Mouse (Mus musculus): Measurements from ENCODE around the gene Zfp277. TPM values are rescaled to one million over a fixed set of nuclear protein-coding genes. Genes with fewer than 3 reads are reported as not detected.

Zfp277 gene
- polyA plus RNA-seq, 1 experiment from 2014 or later = 30.3 TPM

DNA sequence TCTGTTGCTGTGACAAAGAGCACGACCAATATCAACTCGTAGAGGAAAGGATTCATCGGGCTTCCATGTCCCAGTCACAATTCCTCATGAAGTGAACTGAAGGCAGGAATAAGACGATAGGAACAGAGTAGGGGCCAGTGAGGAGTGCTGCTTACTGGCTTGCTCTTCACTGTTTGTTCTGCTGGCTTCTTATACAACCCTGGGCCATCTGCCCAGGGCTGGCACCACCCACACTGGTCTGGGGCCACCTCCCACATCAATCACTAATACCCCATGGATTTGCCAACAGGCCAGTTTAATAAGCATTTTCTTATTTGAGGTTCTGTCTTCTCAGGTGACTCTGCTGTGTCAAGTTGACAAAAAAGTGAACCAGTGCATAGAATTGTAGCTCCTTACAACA, 60.4 kb downstream of the Zfp277 start:
- Histone ChIP-seq H3K9ac (replicated peaks) (no peak overlapping the region), H3K27me3 (no peaks in the 10 kb centered on the region), H3K4me1 (no peaks in the 10 kb centered on the region), H3K27ac (replicated peaks) (no peak overlapping the region), H3K4me3 (no peak overlapping the region), H3K36me3 (no peaks in the 10 kb centered on the region), H3K4me2 (replicated peaks) (no peak overlapping the region), H3K9me3 (no peaks in the 10 kb centered on the region)
- no peak for ATAC-seq (ENCODE audit: low FRiP score, low read depth)
- WGBS = 88% methylated on average over 4 of the region's 4 CpGs

- no peak for ATAC-seq (ENCODE audit: low FRiP score, low read depth)
- WGBS = 87% methylated on average over 6 of the region's 6 CpGs
- no peak overlapping the region for H3K4me3 ChIP-seq
- no peaks in the 10 kb centered on the region for H3K9me3 ChIP-seq
- no peaks in the 10 kb centered on the region for H3K4me1 ChIP-seq
- H3K27ac ChIP-seq (replicated peaks) = no peak overlapping the region
- no peaks in the 10 kb centered on the region for H3K36me3 ChIP-seq
- H3K27me3 ChIP-seq = no peaks in the 10 kb centered on the region
- H3K4me2 ChIP-seq (replicated peaks) = no peak overlapping the region
- H3K9ac ChIP-seq (replicated peaks) = no peak overlapping the region
Observed at GRCm38 (mm10) chr12:40383718-40384117, 62.0 kb downstream of the Zfp277 start.

- no peak for ATAC-seq (ENCODE audit: low FRiP score, low read depth)
- Histone ChIP-seq H3K4me3 (no peak overlapping the region), H3K4me1 (no peaks in the 10 kb centered on the region), H3K27ac (replicated peaks) (no peak overlapping the region), H3K36me3 (no peaks in the 10 kb centered on the region), H3K9me3 (no peaks in the 10 kb centered on the region), H3K4me2 (replicated peaks) (no peak overlapping the region), H3K27me3 (no peaks in the 10 kb centered on the region), H3K9ac (replicated peaks) (no peak overlapping the region)
- 90% methylated on average over 5 of the region's 5 CpGs for WGBS
Observed at GRCm38 (mm10) chr12:40382539-40382938, 63.2 kb downstream of the Zfp277 start.

DNA sequence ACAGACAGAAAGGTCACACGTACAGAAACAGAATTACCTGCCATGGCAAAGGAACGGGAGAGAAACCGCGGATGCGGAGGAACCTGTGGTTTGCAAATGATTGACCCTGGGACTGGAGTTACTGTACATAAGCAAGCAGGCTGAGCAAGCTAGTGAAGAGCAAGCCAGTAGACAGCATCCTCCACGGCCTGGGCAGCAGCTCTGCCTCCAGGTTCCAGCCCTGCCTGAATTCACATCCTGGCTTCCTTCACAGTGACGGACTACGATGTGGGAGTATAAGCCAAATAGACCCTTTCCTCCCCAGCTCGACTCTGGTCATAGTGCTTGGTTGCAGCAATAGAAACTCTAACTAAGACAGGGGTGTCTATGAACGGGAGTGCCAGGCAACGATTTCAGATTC, 63.9 kb downstream of the Zfp277 start:
- WGBS = 95% methylated on average over 11 of the region's 11 CpGs
- no peaks in the 10 kb centered on the region for H3K36me3 ChIP-seq
- H3K9ac ChIP-seq (replicated peaks) = no peak overlapping the region
- H3K9me3 ChIP-seq = no peaks in the 10 kb centered on the region
- H3K4me3 ChIP-seq = no peak overlapping the region
- H3K27me3 ChIP-seq = no peaks in the 10 kb centered on the region
- no peak overlapping the region for H3K4me2 ChIP-seq (replicated peaks)
- H3K27ac ChIP-seq (replicated peaks) = no peak overlapping the region
- no peak for ATAC-seq (ENCODE audit: low FRiP score, low read depth)
- H3K4me1 ChIP-seq = no peaks in the 10 kb centered on the region

- no peak overlapping the region for H3K4me2 ChIP-seq (replicated peaks)
- no peak overlapping the region for H3K9ac ChIP-seq (replicated peaks)
- H3K4me3 ChIP-seq = no peak overlapping the region
- no peaks in the 10 kb centered on the region for H3K9me3 ChIP-seq
- H3K27me3 ChIP-seq = no peaks in the 10 kb centered on the region
- 92% methylated on average over 10 of the region's 10 CpGs for WGBS
- no peak for ATAC-seq (ENCODE audit: low FRiP score, low read depth)
- no peaks in the 10 kb centered on the region for H3K36me3 ChIP-seq
- H3K4me1 ChIP-seq = no peaks in the 10 kb centered on the region
- H3K27ac ChIP-seq (replicated peaks) = no peak overlapping the region
Observed at GRCm38 (mm10) chr12:40381173-40381801, 64.4 kb downstream of the Zfp277 start.

DNA sequence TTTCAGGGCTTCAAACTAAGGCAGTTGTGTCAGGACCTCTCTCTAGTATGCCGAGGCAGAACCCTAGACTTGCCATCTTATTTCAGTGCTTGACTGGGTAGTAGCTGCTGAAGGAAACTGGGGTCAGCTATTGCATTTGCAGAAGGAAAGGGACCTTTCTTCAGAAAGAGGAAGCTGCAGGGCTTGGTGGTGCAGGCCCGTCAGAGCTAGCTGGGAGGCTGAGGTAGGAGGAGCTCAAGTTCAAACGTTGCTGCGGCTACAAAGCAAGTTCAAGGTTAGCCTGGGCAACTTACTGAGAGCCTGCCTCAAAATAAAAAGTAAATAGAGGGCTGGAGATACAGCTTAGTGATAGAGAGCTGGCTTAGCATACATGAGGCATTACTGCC, 66.2 kb downstream of the Zfp277 start:
- H3K9me3 ChIP-seq = no peaks in the 10 kb centered on the region
- no peaks in the 10 kb centered on the region for H3K27me3 ChIP-seq
- H3K27ac ChIP-seq (replicated peaks) = no peak overlapping the region
- no peak overlapping the region for H3K9ac ChIP-seq (replicated peaks)
- no peak overlapping the region for H3K4me2 ChIP-seq (replicated peaks)
- H3K36me3 ChIP-seq = no peaks in the 10 kb centered on the region
- no peak overlapping the region for H3K4me3 ChIP-seq
- no peak for ATAC-seq (ENCODE audit: low FRiP score, low read depth)
- H3K4me1 ChIP-seq = no peaks in the 10 kb centered on the region
- 88% methylated on average over 4 of the region's 4 CpGs for WGBS

DNA sequence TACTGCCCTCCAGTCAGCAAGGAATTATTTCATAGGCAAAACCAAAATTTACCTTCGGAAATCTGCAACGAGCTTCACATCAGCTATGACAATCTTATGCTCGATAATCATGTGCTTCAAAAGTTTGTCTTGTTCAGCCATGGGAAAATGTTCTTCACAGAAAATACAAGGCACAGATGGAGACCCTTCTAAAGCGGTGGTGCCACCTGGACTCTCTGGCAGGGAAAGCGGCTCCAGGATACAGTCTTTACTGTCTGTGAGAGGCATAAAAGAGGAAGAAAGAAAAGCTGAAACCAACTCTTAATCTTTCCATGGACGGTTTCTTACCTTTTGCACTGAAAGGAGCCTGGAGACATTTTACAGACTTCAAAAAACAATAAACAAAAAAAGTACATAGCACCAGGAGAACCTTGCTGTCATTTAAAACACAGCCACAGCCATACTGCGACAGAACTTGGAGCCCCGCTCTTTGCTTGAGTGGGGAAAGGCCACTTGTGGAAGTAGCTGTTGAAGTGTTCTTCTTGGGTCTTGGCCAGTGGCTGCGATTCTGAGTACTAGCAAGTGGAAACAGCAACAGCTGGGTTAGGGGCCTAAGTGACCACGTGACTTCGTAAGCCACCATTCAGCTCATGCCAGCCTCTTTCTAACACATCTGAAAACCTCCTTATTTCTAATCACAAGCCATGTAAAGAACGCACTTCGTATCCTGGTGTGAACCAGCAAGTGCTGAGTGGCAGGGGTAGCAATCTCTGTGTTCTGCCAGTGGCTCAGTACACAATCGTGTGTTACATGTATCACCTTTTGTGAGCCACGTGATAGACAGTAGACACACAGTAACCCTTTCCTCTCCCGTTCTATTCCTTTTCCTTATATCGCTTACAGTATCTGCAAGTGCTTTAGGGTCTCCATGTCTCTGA, 66.8 kb downstream of the Zfp277 start:
- ATAC-seq (ENCODE audit: low FRiP score, low read depth) = no peak
- Histone ChIP-seq H3K9ac (replicated peaks) (no peak overlapping the region), H3K27me3 (no peaks in the 10 kb centered on the region), H3K27ac (replicated peaks) (no peak overlapping the region), H3K36me3 (no peaks in the 10 kb centered on the region), H3K4me2 (replicated peaks) (no peak overlapping the region), H3K4me1 (no peaks in the 10 kb centered on the region), H3K4me3 (no peak overlapping the region), H3K9me3 (no peaks in the 10 kb centered on the region)
- WGBS = 92% methylated on average over 17 of the region's 17 CpGs

GRCm38 (mm10) chr12:40351879-40352278, 93.8 kb downstream of the Zfp277 start:
- WGBS = 85% methylated on average over 3 of the region's 3 CpGs
- Histone ChIP-seq H3K9ac (replicated peaks) (no peak overlapping the region), H3K4me3 (no peak overlapping the region), H3K4me1 (peaks cover 6% of the 10 kb centered on the region; the same call in 1 of the 2 replicates), H3K27me3 (no peaks in the 10 kb centered on the region), H3K4me2 (replicated peaks) (no peak overlapping the region), H3K27ac (replicated peaks) (no peak overlapping the region), H3K36me3 (no peaks in the 10 kb centered on the region), H3K9me3 (no peaks in the 10 kb centered on the region)
- no peak for ATAC-seq (ENCODE audit: low FRiP score, low read depth)

- ATAC-seq (ENCODE audit: low FRiP score, low read depth) = no peak
Observed at GRCm38 (mm10) chr12:40348251-40348650, 97.5 kb downstream of the Zfp277 start.

GRCm38 (mm10) chr12:40347060-40347698, 98.5 kb downstream of the Zfp277 start:
- no peak overlapping the region for H3K9ac ChIP-seq (replicated peaks)
- peaks cover 9% of the 10 kb centered on the region; the same call in 1 of the 2 replicates for H3K4me1 ChIP-seq
- H3K27ac ChIP-seq (replicated peaks) = no peak overlapping the region
- H3K36me3 ChIP-seq = no peaks in the 10 kb centered on the region
- H3K4me2 ChIP-seq (replicated peaks) = no peak overlapping the region
- 60% methylated on average over 10 of the region's 10 CpGs for WGBS
- 0 out of 2 replicates have a peak, but pooled peaks have one; percentile 63 for ATAC-seq (ENCODE audit: low FRiP score, low read depth)
- H3K4me3 ChIP-seq = no peak overlapping the region
- H3K9me3 ChIP-seq = no peaks in the 10 kb centered on the region
- H3K27me3 ChIP-seq = no peaks in the 10 kb centered on the region

More at GRCm38 (mm10) chr12:40348251-40348650, 97.5 kb downstream of the Zfp277 start:
- 86% methylated on average over 4 of the region's 4 CpGs for WGBS
- no peak overlapping the region for H3K4me2 ChIP-seq (replicated peaks)
- no peaks in the 10 kb centered on the region for H3K27me3 ChIP-seq
- H3K36me3 ChIP-seq = no peaks in the 10 kb centered on the region
- H3K4me1 ChIP-seq = peaks cover 9% of the 10 kb centered on the region; the same call in 1 of the 2 replicates
- H3K4me3 ChIP-seq = no peak overlapping the region
- no peak overlapping the region for H3K27ac ChIP-seq (replicated peaks)
- H3K9me3 ChIP-seq = no peaks in the 10 kb centered on the region
- H3K9ac ChIP-seq (replicated peaks) = no peak overlapping the region

DNA sequence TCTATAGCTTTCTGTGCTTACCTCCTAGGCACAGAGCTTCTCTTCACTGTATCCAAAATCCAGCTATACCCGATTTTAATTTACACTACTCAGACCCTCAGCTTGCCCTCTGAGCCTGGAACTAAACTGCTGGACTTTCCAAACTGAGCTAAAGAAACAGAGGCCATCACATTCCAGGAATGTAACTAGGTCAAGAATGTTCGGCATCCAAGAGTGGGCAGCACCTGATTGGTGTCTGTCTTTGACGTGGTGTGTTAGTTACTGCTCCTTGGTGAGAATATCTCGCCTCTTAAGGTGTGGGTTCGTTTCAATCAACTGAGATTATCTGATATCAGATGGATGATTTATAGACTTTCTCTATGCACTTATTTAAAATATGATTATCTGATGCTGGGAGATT, 104.3 kb downstream of the Zfp277 start:
- Histone ChIP-seq H3K36me3 (no peaks in the 10 kb centered on the region), H3K4me3 (no peak overlapping the region), H3K4me1 (no peaks in the 10 kb centered on the region), H3K4me2 (replicated peaks) (no peak overlapping the region), H3K27ac (replicated peaks) (no peak overlapping the region), H3K27me3 (no peaks in the 10 kb centered on the region), H3K9me3 (no peaks in the 10 kb centered on the region), H3K9ac (replicated peaks) (no peak overlapping the region)
- WGBS = 80% methylated on average over 5 of the region's 5 CpGs
- ATAC-seq (ENCODE audit: low FRiP score, low read depth) = no peak

DNA sequence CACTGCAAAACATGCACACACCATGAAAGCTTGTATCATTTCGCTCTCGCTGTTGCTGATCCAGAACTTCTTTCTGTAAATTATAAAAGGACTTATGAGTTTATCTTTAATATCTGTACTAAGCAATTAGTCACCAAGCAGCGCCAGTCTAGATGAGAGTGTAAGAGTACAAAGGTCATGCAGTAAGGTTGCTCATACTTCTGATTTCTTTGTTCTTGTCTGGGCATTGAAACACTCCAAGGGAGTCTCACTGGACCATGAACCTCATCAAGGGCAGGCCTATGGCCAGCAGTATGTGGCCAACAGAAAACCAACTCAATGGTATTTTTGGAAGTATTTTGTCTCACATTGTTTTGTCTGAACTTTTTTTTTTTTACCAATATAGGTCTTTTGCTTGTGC, 110.4 kb downstream of the Zfp277 start:
- Histone ChIP-seq H3K4me3 (no peak overlapping the region), H3K9ac (replicated peaks) (no peak overlapping the region), H3K27me3 (no peaks in the 10 kb centered on the region), H3K36me3 (peaks cover 5% of the 10 kb centered on the region; the same call in 1 of the 2 replicates), H3K4me2 (replicated peaks) (no peak overlapping the region), H3K9me3 (no peaks in the 10 kb centered on the region), H3K27ac (replicated peaks) (no peak overlapping the region), H3K4me1 (peaks cover 4% of the 10 kb centered on the region; the same call in 1 of the 2 replicates)
- 95% methylated on average over 3 of the region's 3 CpGs for WGBS
- no peak for ATAC-seq (ENCODE audit: low FRiP score, low read depth)
